Mouse (Mus musculus): ENCODE results near the gene Rtn1.

The Rtn1 gene

GRCm38 (mm10) chr12:72408954-72409353, at the start of gene Rtn1:
Rtn1 (minus strand) TSS chr12:72409054.
- in situ Hi-C loops (cut with MboI; ENCODE audit: unreplicated experiment in 2 of 2) = no loop called here

GRCm38 (mm10) chr12:72453941-72454340, 45.1 kb upstream of the Rtn1 start:
- in situ Hi-C loops (cut with MboI; ENCODE audit: unreplicated experiment in 2 of 2) = no loop called here

GRCm38 (mm10) chr12:72441839-72442576, 33.2 kb upstream of the Rtn1 start, which contains the start of gene Lrrc9:
Lrrc9 (plus strand) TSS chr12:72441866.
- in situ Hi-C loops (cut with MboI; ENCODE audit: unreplicated experiment in 2 of 2) = no loop called here

- in situ Hi-C loops (cut with MboI; ENCODE audit: unreplicated experiment in 2 of 2) = no loop called here
Measured at GRCm38 (mm10) chr12:72438961-72439480, 30.2 kb upstream of the Rtn1 start.

- in situ Hi-C loops (cut with MboI; ENCODE audit: unreplicated experiment in 2 of 2) = no loop called here
Measured at GRCm38 (mm10) chr12:72437676-72438341, 29.0 kb upstream of the Rtn1 start.

GRCm38 (mm10) chr12:72433241-72433865, 24.5 kb upstream of the Rtn1 start:
- in situ Hi-C loops (cut with MboI; ENCODE audit: unreplicated experiment in 2 of 2) = no loop called here

GRCm38 (mm10) chr12:72432209-72432608, 23.4 kb upstream of the Rtn1 start:
- in situ Hi-C loops (cut with MboI; ENCODE audit: unreplicated experiment in 2 of 2) = no loop called here

GRCm38 (mm10) chr12:72427722-72428126, 18.9 kb upstream of the Rtn1 start:
- in situ Hi-C loops (cut with MboI; ENCODE audit: unreplicated experiment in 2 of 2) = no loop called here

GRCm38 (mm10) chr12:72422681-72423080, 13.8 kb upstream of the Rtn1 start:
- in situ Hi-C loops (cut with MboI; ENCODE audit: unreplicated experiment in 2 of 2) = no loop called here

- in situ Hi-C loops (cut with MboI; ENCODE audit: unreplicated experiment in 2 of 2) = no loop called here
Measured at GRCm38 (mm10) chr12:72417762-72418161, 8.9 kb upstream of the Rtn1 start.

GRCm38 (mm10) chr12:72408111-72408891, 553 bp downstream of the Rtn1 start:
- in situ Hi-C loops (cut with MboI; ENCODE audit: unreplicated experiment in 2 of 2) = no loop called here

- in situ Hi-C loops (cut with MboI; ENCODE audit: unreplicated experiment in 2 of 2) = no loop called here
Measured at GRCm38 (mm10) chr12:72407721-72408110, 1.1 kb downstream of the Rtn1 start.

- in situ Hi-C loops (cut with MboI; ENCODE audit: unreplicated experiment in 2 of 2) = no loop called here
Measured at GRCm38 (mm10) chr12:72407146-72407545, 1.7 kb downstream of the Rtn1 start.

- in situ Hi-C loops (cut with MboI; ENCODE audit: unreplicated experiment in 2 of 2) = no loop called here
Measured at GRCm38 (mm10) chr12:72405031-72405430, 3.8 kb downstream of the Rtn1 start.

- in situ Hi-C loops (cut with MboI; ENCODE audit: unreplicated experiment in 2 of 2) = no loop called here
Measured at GRCm38 (mm10) chr12:72393046-72393805, 15.6 kb downstream of the Rtn1 start.

GRCm38 (mm10) chr12:72390346-72390745, 18.5 kb downstream of the Rtn1 start:
- in situ Hi-C loops (cut with MboI; ENCODE audit: unreplicated experiment in 2 of 2) = no loop called here

- in situ Hi-C loops (cut with MboI; ENCODE audit: unreplicated experiment in 2 of 2) = no loop called here
Measured at GRCm38 (mm10) chr12:72389377-72390103, 19.3 kb downstream of the Rtn1 start.

GRCm38 (mm10) chr12:72388835-72389234, 20.0 kb downstream of the Rtn1 start:
- in situ Hi-C loops (cut with MboI; ENCODE audit: unreplicated experiment in 2 of 2) = no loop called here

GRCm38 (mm10) chr12:72388135-72388534, 20.7 kb downstream of the Rtn1 start:
- in situ Hi-C loops (cut with MboI; ENCODE audit: unreplicated experiment in 2 of 2) = no loop called here

All from v-Abl transformed pro-B cells (cell line).